Mouse (Mus musculus) midbrain, embryonic 13.5 days (tissue): ENCODE results near the gene Lhx9. TPM values are rescaled to one million over a fixed set of nuclear protein-coding genes. Genes with fewer than 3 reads are reported as not detected.

ENCODE experiments used
- ATAC-seq: fragments of 200-750 bp; cut with Nextera tagmentation; 2 replicates; pipeline ENCODE4 v1.8.0; 2017; ENCODE audit warnings: mild to moderate bottlenecking, moderate TSS enrichment, moderate library complexity
- H3K27ac ChIP-seq: fragments of 300-500 bp; sonication (generic); 2 replicates; pipeline ENCODE4 v1.5.1; 2015; ENCODE audit warnings: inconsistent platforms, mild to moderate bottlenecking, moderate library complexity
- H3K27me3 ChIP-seq: fragments of 300-500 bp; sonication (generic); 2 replicates; pipeline ENCODE4 v1.6.1; 2015; ENCODE audit warnings: mild to moderate bottlenecking, inconsistent platforms
- H3K36me3 ChIP-seq: fragments of 300-500 bp; sonication (generic); 2 replicates; pipeline ENCODE4 v1.6.1; 2015; ENCODE audit warnings: mild to moderate bottlenecking, inconsistent platforms
- H3K4me1 ChIP-seq: fragments of 300-500 bp; sonication (generic); replicated peaks from 2 replicates; pipeline ENCODE4 v1.6.1; 2015; ENCODE audit warnings: inconsistent platforms
- H3K4me2 ChIP-seq: fragments of 300-500 bp; sonication (generic); replicated peaks from 2 replicates; pipeline ENCODE4 v1.6.1; 2015; ENCODE audit warnings: moderate library complexity, mild to moderate bottlenecking, inconsistent platforms
- H3K4me3 ChIP-seq: fragments of 300-500 bp; sonication (generic); replicated peaks from 2 replicates; pipeline ENCODE4 v1.5.1; 2015; ENCODE audit warnings: mild to moderate bottlenecking, inconsistent platforms
- H3K9ac ChIP-seq: fragments of 300-500 bp; sonication (generic); replicated peaks from 2 replicates; pipeline ENCODE4 v1.6.1; 2015; ENCODE audit warnings: mild to moderate bottlenecking, inconsistent platforms
- H3K9me3 ChIP-seq: fragments of 300-500 bp; sonication (generic); 2 replicates; pipeline ENCODE4 v1.6.1; 2016; ENCODE audit warnings: mild to moderate bottlenecking, inconsistent platforms
- WGBS: fragments of 180-500 bp; shearing (Covaris S2); methylation state at CpG from one replicate; pipeline ENCODE4 v1.1.7; 2015; 5-methylcytosine and 5-hydroxymethylcytosine counted together
- polyA plus RNA-seq: library from polyadenylated mRNA; unstranded; fragments of >200 nt; fragmentation: Nextera tagmentation; extraction: Ambion mirVana; gene quantifications from 2 replicates; pipeline ENCODE4 v1.2.1, GENCODE M21; 2015

Lhx9 gene
- polyA plus RNA-seq, 1 experiment from 2014 or later: 132 TPM

DNA sequence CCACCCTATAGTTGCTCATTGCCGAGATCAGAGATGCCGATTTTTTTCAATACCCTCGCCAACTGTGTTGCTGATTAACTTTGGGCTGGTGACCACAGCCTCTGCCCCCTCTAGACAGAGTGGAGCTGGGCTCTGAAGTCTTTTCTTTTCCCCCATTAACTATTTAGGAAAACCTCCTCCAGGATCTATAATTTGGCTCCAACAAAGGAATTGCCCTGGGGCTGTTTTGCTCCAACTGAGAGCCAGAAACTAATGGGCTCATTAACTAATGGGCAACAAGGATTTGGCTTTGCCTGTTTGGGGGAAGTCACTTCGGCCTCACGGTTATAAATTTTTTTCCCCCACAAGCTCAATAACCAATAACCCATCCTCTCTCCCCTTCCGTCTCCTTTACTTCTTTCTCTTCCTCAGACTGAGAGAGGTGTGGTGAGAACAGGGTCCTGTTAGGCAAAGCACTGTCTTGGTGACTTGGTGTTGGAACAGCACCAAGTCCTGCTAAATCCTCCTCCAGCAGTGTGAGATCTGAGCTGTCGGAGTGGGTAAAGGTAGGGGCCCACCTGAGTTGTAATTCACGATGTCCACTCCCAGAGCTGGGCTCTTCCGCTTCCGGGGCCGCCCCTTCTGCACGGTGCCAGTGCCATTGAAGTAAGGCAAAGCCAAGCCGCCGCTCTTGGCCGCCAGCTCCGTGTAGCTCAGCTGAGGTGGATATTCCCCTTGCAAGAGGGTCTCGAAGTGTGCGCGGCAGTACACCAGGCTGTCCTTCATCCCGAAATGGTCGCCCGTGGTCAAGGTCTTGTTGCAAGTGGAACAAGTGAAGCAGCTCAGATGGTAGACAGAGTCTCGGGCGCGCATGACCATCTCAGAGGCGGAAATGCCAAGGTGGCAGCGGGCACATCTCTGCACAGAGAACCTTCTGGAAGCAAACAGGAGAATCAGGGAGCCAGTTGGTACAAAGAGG, 10.3 kb downstream of the Lhx9 start:
- WGBS: 9% methylated on average over 27 of the region's 27 CpGs
- peak; percentile 28; the same call in 1 of the 2 replicates for ATAC-seq
- Histone ChIP-seq H3K4me2 (peak overlapping the region; percentile 67), H3K27ac (peak overlapping the region; percentile 96), H3K9ac (peak overlapping the region; percentile 95), H3K27me3 (peaks cover 71% of the 10 kb centered on the region), H3K36me3 (0 out of 2 replicates have a peak, but pooled peaks cover 8% of the 10 kb centered on the region), H3K4me3 (peak overlapping the region; percentile 55), H3K9me3 (no peaks in the 10 kb centered on the region), H3K4me1 (peaks cover 21% of the 10 kb centered on the region)

DNA sequence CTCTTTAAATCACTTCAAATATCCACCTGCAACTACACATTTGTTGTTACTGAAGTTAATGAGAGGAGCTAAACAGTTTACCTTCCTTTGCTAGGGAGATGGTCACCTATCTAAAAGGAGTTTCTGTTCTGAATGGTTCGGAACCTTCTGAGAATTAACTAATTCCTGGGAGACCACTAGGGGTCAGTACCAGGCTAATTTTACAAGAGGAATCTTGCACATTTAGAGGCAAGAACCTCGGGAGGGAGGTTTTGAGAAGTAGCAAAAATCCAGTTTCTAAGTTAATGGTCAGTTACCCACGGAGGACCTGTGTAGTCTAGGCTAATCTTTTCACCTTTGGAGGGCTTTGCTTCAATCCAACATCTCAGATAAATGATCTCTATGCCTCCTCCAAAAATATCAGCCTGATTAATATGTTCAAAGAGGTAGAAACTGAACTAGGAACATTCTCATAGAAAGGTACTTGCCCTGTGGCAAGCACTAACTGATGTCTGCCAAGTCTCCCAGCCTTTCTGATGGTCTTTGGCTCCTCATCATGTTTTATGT, 12.9 kb downstream of the Lhx9 start:
- H3K9me3 ChIP-seq: no peaks in the 10 kb centered on the region
- H3K27ac ChIP-seq: peak overlapping the region; percentile 96
- peak overlapping the region; percentile 95 for H3K9ac ChIP-seq
- no peak for ATAC-seq
- H3K4me3 ChIP-seq: peak overlapping the region; percentile 55
- WGBS: 0% methylated on average over 3 of the region's 3 CpGs
- H3K27me3 ChIP-seq: peaks cover 76% of the 10 kb centered on the region
- 0 out of 2 replicates have a peak, but pooled peaks cover 8% of the 10 kb centered on the region for H3K36me3 ChIP-seq
- peaks cover 22% of the 10 kb centered on the region; the same call in 1 of the 2 replicates for H3K4me1 ChIP-seq
- peak overlapping the region; percentile 67 for H3K4me2 ChIP-seq

DNA sequence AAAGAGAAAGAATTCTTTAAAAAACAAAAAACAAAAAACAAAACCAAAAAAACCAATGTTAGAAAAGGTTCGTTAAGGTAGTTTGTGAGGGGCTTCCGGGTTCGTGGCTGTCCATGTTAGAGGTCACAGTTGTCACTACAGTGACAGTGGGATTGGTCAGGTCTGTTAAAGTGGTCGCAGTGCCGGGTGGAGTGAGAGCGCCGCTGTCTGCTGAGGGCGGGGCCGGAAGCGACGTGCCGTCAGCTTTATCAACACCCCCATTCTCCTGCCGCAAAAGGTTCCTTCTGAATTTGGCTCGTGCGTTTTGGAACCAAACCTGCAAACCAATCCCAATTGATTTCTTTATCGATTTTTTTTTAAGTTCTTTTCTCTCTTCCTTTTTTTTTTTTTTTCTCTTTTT, 17.1 kb downstream of the Lhx9 start:
- peak overlapping the region; percentile 44; the same call in 1 of the 2 replicates for H3K27ac ChIP-seq
- peak; percentile 81 for ATAC-seq
- H3K4me2 ChIP-seq: peak overlapping the region; percentile 58
- no peaks in the 10 kb centered on the region for H3K36me3 ChIP-seq
- peaks cover 13% of the 10 kb centered on the region; the same call in 1 of the 2 replicates for H3K4me1 ChIP-seq
- H3K9me3 ChIP-seq: no peaks in the 10 kb centered on the region
- WGBS: under 1% methylated on average over 16 of the region's 16 CpGs
- 0 out of 2 replicates have a peak overlapping the region, but pooled peaks have one; percentile 49 for H3K9ac ChIP-seq
- peak overlapping the region; percentile 35 for H3K4me3 ChIP-seq
- peaks cover 41% of the 10 kb centered on the region for H3K27me3 ChIP-seq

DNA sequence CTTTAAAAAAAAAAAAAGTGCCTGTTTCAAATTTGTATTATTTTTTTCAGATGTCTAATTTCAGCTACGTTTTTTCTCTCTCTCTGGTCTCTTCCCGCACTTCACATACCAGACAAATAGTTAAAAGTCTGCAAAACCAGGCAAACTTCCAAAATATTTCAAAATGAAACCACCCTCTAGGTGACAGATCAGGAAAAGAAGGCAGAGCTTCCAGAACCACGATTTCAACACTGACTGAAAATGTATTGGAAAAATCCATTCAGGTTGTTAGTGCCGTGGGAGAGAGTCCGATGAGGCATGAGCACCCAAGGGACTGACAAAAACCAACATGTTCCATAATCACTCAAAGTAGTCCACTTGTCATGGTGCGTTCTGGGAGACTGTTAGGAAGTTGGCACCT, 21.5 kb downstream of the Lhx9 start:
- H3K4me1 ChIP-seq: peaks cover 2% of the 10 kb centered on the region; the same call in 1 of the 2 replicates
- H3K27ac ChIP-seq: 0 out of 2 replicates have a peak overlapping the region, but pooled peaks have one; percentile 10
- H3K9ac ChIP-seq: no peak overlapping the region
- no peak overlapping the region for H3K4me2 ChIP-seq
- H3K9me3 ChIP-seq: no peaks in the 10 kb centered on the region
- peaks cover 2% of the 10 kb centered on the region for H3K27me3 ChIP-seq
- H3K36me3 ChIP-seq: no peaks in the 10 kb centered on the region
- ATAC-seq: no peak
- H3K4me3 ChIP-seq: no peak overlapping the region
- WGBS: 67% methylated on average over 6 of the region's 6 CpGs

DNA sequence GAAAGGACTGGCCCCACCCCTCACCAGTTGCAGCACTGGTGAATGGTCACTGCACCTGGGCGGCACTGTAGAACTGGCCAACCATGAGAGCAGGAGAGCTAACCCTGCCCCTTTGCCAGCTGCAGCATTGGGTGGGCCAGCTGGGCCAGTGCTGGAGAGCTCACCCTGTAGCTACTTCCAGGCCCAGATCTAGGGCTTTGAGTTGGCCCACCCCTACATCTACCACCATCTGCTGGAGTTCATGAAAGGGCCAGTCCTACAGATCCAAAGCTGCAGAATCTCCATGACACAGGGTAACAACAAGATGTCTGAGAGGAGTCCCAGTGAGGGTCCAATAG, 25.4 kb downstream of the Lhx9 start:
- Histone ChIP-seq H3K9me3 (no peaks in the 10 kb centered on the region), H3K4me2 (no peak overlapping the region), H3K27me3 (no peaks in the 10 kb centered on the region), H3K27ac (peak overlapping the region; percentile 25; the same call in 1 of the 2 replicates), H3K4me3 (no peak overlapping the region), H3K36me3 (no peaks in the 10 kb centered on the region), H3K9ac (no peak overlapping the region), H3K4me1 (no peaks in the 10 kb centered on the region)
- ATAC-seq: peak; percentile 57; the same call in 1 of the 2 replicates
- 94% methylated on average over 1 of the region's 1 CpGs for WGBS

DNA sequence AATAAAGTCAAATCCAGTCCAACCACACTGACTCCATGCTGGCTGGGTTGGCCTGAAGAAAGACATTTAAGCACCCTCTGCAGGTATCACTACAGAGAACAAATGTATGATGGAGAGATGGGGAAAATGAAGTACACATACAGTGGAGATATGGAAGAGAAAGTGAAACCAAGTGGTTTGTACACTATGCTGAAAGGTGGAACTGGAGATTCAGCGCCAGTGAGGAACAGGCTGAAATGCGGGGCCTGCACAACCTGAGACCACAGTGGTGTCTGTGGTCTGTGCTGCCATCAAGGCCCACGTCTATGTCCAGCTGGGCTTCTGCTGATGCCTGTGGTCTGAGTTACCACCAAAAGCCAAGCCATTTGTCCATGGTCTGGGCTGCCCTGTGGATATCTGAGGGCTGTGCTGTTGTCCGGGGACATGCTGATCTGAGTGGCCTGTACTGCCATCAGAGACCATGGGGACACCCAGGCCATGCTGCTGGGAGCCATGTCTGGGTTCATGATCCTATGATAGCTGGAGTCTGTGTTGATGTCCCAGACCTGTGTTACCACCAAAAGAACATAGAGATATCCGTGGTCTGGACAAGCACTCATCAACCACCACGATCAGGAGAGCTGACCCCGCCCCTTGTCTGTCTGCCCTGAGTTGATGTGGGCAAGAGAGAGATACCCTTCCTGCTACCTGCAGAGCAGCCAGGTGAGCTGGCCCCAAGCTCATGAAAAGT, 26.0 kb downstream of the Lhx9 start:
- Histone ChIP-seq H3K4me3 (no peak overlapping the region), H3K27me3 (no peaks in the 10 kb centered on the region), H3K4me2 (no peak overlapping the region), H3K9ac (no peak overlapping the region), H3K27ac (peak overlapping the region; percentile 25; the same call in 1 of the 2 replicates), H3K9me3 (no peaks in the 10 kb centered on the region), H3K4me1 (no peaks in the 10 kb centered on the region), H3K36me3 (no peaks in the 10 kb centered on the region)
- 91% methylated on average over 7 of the region's 7 CpGs for WGBS
- ATAC-seq: peak; percentile 56; the same call in 1 of the 2 replicates

DNA sequence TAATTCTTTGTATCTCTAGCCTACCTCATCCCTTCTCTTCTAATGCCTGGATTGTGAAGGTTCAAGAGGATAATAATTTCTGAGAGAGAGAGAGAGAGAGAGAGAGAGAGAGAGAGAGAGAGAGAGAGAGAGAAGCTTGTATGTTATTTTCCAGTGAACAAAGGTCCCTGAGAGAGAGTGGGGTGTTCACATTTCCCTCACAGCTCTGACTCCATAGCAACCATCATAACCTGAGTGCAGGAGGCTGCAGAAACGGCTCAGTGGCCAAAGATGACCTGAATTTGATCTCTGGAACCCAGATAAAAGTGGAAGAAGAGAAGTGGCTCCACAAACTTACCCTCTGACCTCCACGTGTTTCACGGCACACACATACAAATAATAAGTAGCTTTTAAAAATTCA, 46.6 kb downstream of the Lhx9 start:
- Histone ChIP-seq H3K27me3 (no peaks in the 10 kb centered on the region), H3K9me3 (no peaks in the 10 kb centered on the region), H3K27ac (no peak overlapping the region), H3K4me1 (0 out of 2 replicates have a peak, but pooled peaks cover 3% of the 10 kb centered on the region), H3K36me3 (no peaks in the 10 kb centered on the region), H3K4me3 (no peak overlapping the region), H3K9ac (no peak overlapping the region), H3K4me2 (no peak overlapping the region)
- 61% methylated on average over 3 of the region's 3 CpGs for WGBS
- ATAC-seq: no peak

DNA sequence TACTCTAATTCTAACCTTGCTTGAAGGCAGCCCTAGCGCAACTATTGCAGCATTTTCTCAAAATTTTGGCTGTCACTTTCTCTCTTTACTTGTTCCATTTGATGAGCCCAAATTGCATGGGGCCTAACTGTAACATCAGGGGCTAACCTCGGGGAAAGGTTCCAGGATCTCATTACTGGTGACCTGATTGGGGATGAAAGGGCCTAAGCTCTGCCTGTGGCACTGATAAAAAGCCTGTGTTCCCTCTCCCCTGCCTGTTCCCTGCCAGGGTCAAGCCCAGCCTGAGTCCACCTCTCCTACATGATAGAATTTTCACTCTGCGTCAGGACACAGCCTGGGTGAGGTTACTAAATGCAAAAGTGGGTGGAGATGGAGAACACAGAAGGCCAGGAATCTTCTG, 47.1 kb downstream of the Lhx9 start:
- H3K4me3 ChIP-seq: no peak overlapping the region
- ATAC-seq: no peak
- no peak overlapping the region for H3K4me2 ChIP-seq
- no peaks in the 10 kb centered on the region for H3K9me3 ChIP-seq
- no peaks in the 10 kb centered on the region for H3K27me3 ChIP-seq
- H3K9ac ChIP-seq: no peak overlapping the region
- no peak overlapping the region for H3K27ac ChIP-seq
- H3K4me1 ChIP-seq: 0 out of 2 replicates have a peak, but pooled peaks cover 3% of the 10 kb centered on the region
- no peaks in the 10 kb centered on the region for H3K36me3 ChIP-seq
- WGBS: 65% methylated on average over 3 of the region's 3 CpGs

DNA sequence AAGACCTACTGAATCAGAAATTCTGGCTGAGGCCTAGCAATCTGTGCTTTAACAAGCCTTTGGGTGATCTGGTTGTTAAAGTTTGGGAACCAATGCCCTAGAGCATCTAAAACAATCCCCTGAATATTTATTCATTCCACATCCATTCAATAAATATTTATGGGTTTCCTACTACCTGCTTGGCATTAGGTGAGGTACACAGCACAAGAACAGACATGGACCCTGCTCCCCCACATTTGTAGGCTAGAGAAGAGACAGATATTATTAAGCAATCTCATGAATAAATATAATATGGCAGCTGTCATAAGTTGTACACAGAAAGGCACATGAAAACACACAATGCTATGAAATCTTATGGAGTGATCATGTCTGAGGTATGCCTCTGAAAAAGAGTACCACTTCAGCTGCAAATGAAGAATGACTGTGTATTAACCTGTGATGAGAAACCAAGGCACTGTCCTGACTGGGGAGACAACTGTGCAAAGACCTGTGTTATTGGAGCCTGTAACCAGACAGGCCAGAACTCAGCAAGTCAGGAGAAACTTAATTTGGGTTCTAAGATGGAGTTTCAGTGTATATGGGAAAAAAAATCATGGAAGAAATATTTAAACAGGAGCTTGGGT, 48.6 kb downstream of the Lhx9 start:
- Histone ChIP-seq H3K4me3 (no peak overlapping the region), H3K9me3 (no peaks in the 10 kb centered on the region), H3K27me3 (no peaks in the 10 kb centered on the region), H3K36me3 (no peaks in the 10 kb centered on the region), H3K4me2 (no peak overlapping the region), H3K9ac (no peak overlapping the region), H3K4me1 (0 out of 2 replicates have a peak, but pooled peaks cover 3% of the 10 kb centered on the region), H3K27ac (no peak overlapping the region)
- no peak for ATAC-seq

DNA sequence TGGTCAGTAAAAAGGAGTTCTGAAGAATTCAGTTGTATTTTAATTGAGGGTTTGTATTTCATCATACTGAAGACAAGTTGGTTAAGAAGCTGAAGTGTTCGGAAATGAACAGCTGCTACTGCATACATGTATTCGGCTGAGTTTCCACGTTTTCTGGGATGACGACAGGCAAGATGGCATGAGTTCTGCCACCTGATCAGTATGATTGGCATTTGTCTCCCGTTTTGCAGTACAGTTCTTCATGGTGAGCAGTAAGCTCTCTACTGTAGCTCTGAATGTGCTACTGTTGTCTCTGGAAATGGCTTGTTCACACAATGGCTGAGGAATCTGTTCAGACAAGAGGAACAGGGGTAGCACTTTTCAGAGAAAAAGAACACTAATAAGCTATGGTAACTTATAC, 50.3 kb downstream of the Lhx9 start:
- no peak overlapping the region for H3K4me2 ChIP-seq
- no peaks in the 10 kb centered on the region for H3K27me3 ChIP-seq
- no peak overlapping the region for H3K4me3 ChIP-seq
- 92% methylated on average over 5 of the region's 5 CpGs for WGBS
- ATAC-seq: no peak
- no peaks in the 10 kb centered on the region for H3K36me3 ChIP-seq
- no peaks in the 10 kb centered on the region for H3K9me3 ChIP-seq
- no peak overlapping the region for H3K9ac ChIP-seq
- H3K27ac ChIP-seq: no peak overlapping the region
- H3K4me1 ChIP-seq: 0 out of 2 replicates have a peak, but pooled peaks cover 3% of the 10 kb centered on the region

DNA sequence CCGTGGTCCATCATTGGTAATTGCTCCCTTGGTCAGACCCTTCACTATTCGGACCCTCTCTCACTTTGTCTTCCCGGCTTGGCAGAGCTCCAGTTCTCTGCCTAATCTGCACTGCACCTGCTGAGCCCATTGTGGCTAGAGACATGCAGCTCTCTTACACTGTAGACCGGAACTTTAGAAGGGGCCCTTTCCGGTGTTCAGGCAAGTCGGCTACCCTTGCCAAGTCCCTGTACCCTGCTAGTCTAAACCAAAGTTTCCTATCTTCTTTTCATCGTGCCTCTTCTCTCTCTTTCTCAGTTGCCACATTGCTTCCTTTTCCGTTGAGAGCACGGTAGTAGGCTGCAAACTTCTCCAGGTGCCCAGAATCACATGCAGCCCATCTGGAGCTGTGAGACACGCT, 62.5 kb downstream of the Lhx9 start:
- Histone ChIP-seq H3K27me3 (no peaks in the 10 kb centered on the region), H3K27ac (no peak overlapping the region), H3K4me3 (no peak overlapping the region), H3K4me2 (no peak overlapping the region), H3K9ac (no peak overlapping the region), H3K4me1 (no peaks in the 10 kb centered on the region; the same call in 1 of the 2 replicates), H3K9me3 (no peaks in the 10 kb centered on the region), H3K36me3 (no peaks in the 10 kb centered on the region)
- WGBS: 64% methylated on average over 10 of the region's 10 CpGs
- ATAC-seq: 0 out of 2 replicates have a peak, but pooled peaks have one; percentile 45
